Mouse (Mus musculus): ENCODE measurements around the gene Ptcra. TPM values are rescaled to one million over a fixed set of nuclear protein-coding genes. Genes with fewer than 3 reads are reported as not detected.

Gene Ptcra
- 0.16 and 0.22 TPM in 2 replicates for polyA plus RNA-seq (2012; rRNA removed)

GRCm38 (mm10) chr17:46763544-46763943 lies at the start of gene Ptcra:
Ptcra (minus strand) TSS chr17:46763712.

GRCm38 (mm10) chr17:46782341-46783221 lies 19.1 kb upstream of the Ptcra start, which contains the start of gene Rpl7l1:
Rpl7l1 (minus strand) TSS chr17:46782672.

GRCm38 (mm10) chr17:46772404-46773277 lies 9.1 kb upstream of the Ptcra start, which contains the start of gene 2310039H08Rik:
2310039H08Rik (plus strand) TSS chr17:46772635.

GRCm38 (mm10) chr17:46751794-46752556 lies 11.5 kb downstream of the Ptcra start, which contains the start of gene Cnpy3:
Cnpy3 (minus strand) TSS chr17:46752214.

GRCm38 (mm10) chr17:46728904-46729318 lies 34.6 kb downstream of the Ptcra start, which contains the start of gene Gnmt:
Gnmt (minus strand) TSS chr17:46729168.

GRCm38 (mm10) chr17:46710959-46711597 lies 52.4 kb downstream of the Ptcra start, which contains the start of gene Pex6:
Pex6 (plus strand) TSS chr17:46711463.

Other genes with a start within 250 kb of the Ptcra start
- gene Cul9, start 217.3 kb downstream of the Ptcra start, polyA plus RNA-seq (2012; rRNA removed) = 16.7 and 24.6 TPM in 2 replicates
- 34.7 and 64.2 TPM in 2 replicates for gene Srf, start 207.5 kb downstream of the Ptcra start, polyA plus RNA-seq (2012; rRNA removed)
- 40.7 and 60.1 TPM in 2 replicates for gene Ptk7, start 134.2 kb downstream of the Ptcra start, polyA plus RNA-seq (2012; rRNA removed)
- 25.8 and 35.8 TPM in 2 replicates for gene Klc4, start 117.7 kb downstream of the Ptcra start, polyA plus RNA-seq (2012; rRNA removed)
- 63.5 and 65.5 TPM in 2 replicates for gene Mrpl2, start 117.5 kb downstream of the Ptcra start, polyA plus RNA-seq (2012; rRNA removed)
- 89.0 and 89.5 TPM in 2 replicates for gene Cul7, start 113.4 kb downstream of the Ptcra start, polyA plus RNA-seq (2012; rRNA removed)
- 43.1 and 50.9 TPM in 2 replicates for gene Rrp36, start 89.4 kb downstream of the Ptcra start, polyA plus RNA-seq (2012; rRNA removed)
- 117 and 118 TPM in 2 replicates for gene Mea1, start 84.9 kb downstream of the Ptcra start, polyA plus RNA-seq (2012; rRNA removed)
- 94.0 and 115 TPM in 2 replicates for gene Klhdc3, start 82.8 kb downstream of the Ptcra start, polyA plus RNA-seq (2012; rRNA removed)
- 106 and 117 TPM in 2 replicates for gene Ppp2r5d, start 58.6 kb downstream of the Ptcra start, polyA plus RNA-seq (2012; rRNA removed)
- gene Pex6, start 52.2 kb downstream of the Ptcra start, polyA plus RNA-seq (2012; rRNA removed) = 33.4 and 35.8 TPM in 2 replicates
- gene Gnmt, start 34.5 kb downstream of the Ptcra start, polyA plus RNA-seq (2012; rRNA removed) = 0.88 and 1.5 TPM in 2 replicates
- 45.3 and 56.8 TPM in 2 replicates for gene Cnpy3, start 11.5 kb downstream of the Ptcra start, polyA plus RNA-seq (2012; rRNA removed)
- 39.4 and 41.2 TPM in 2 replicates for gene 2310039H08Rik, start 8.9 kb upstream of the Ptcra start, polyA plus RNA-seq (2012; rRNA removed)
- 145 and 156 TPM in 2 replicates for gene Rpl7l1, start 19.0 kb upstream of the Ptcra start, polyA plus RNA-seq (2012; rRNA removed)
- gene Bicral, start 94.8 kb upstream of the Ptcra start, polyA plus RNA-seq (2012; rRNA removed) = 7.2 and 11.8 TPM in 2 replicates
- 31.5 and 56.9 TPM in 2 replicates for gene Tbcc, start 127.0 kb upstream of the Ptcra start, polyA plus RNA-seq (2012; rRNA removed)
- not detected in 2 replicates for gene Prph2, start 146.7 kb upstream of the Ptcra start, polyA plus RNA-seq (2012; rRNA removed)
- 23.9 and 29.9 TPM in 2 replicates for gene Ubr2, start 246.8 kb upstream of the Ptcra start, polyA plus RNA-seq (2012; rRNA removed)

Data from central nervous system, embryonic 11.5 days (tissue).